Mouse (Mus musculus) testis, adult 2 months (tissue): ENCODE measurements around the gene Tenm3. TPM values are rescaled to one million over a fixed set of nuclear protein-coding genes. Genes with fewer than 3 reads are reported as not detected.

ENCODE experiments used
- H3K27ac ChIP-seq: fragments of 200-500 bp; 2 replicates; pipeline ENCODE4 v1.5.1; 2012; ENCODE audit warnings: low read depth, low read length; ENCODE audit not compliant: control insufficient read depth, insufficient read depth
- H3K27me3 ChIP-seq: fragments of 200-500 bp; 2 replicates; pipeline ENCODE4 v1.6.1; 2012; ENCODE audit warnings: mild to moderate bottlenecking, low read length, moderate library complexity; ENCODE audit not compliant: control insufficient read depth, insufficient read depth
- H3K36me3 ChIP-seq: fragments of 200-500 bp; 2 replicates; pipeline ENCODE4 v1.6.1; 2012; ENCODE audit warnings: mild to moderate bottlenecking, low read length; ENCODE audit not compliant: control insufficient read depth, insufficient read depth
- H3K4me1 ChIP-seq: fragments of 200-500 bp; 2 replicates; pipeline ENCODE4 v1.6.1; 2012; ENCODE audit warnings: low read length; ENCODE audit not compliant: control insufficient read depth, insufficient read depth
- H3K4me3 ChIP-seq: fragments of 200-500 bp; 2 replicates; pipeline ENCODE4 v1.5.1; 2012; ENCODE audit warnings: low read depth, mild to moderate bottlenecking, low read length, moderate library complexity, mixed read lengths; ENCODE audit not compliant: control insufficient read depth
- CTCF ChIP-seq: fragments of 200-500 bp; IDR thresholded peaks from 2 replicates; pipeline ENCODE4 v1.5.1; 2012; ENCODE audit warnings: low read depth, mild to moderate bottlenecking, inconsistent platforms, low read length, moderate library complexity; ENCODE audit not compliant: control insufficient read depth, insufficient read depth, insufficient replicate concordance
- POLR2A ChIP-seq: fragments of 200-500 bp; IDR thresholded peaks from 2 replicates; pipeline ENCODE4 v1.6.1; 2012; ENCODE audit warnings: low read depth, mild to moderate bottlenecking, inconsistent platforms, low read length, moderate library complexity; ENCODE audit not compliant: control insufficient read depth
- polyA plus RNA-seq: library from polyadenylated mRNA; depleted of rRNA; stranded (reverse); fragments of >200 nt; gene quantifications from 2 replicates; pipeline ENCODE4 v1.2.3, GENCODE M21; 2012

The Tenm3 gene
- polyA plus RNA-seq, 1 experiment = 4.2 TPM

GRCm38 (mm10) chr8:48803070-48803469, 40.7 kb downstream of the Tenm3 start:
- H3K27me3 ChIP-seq = no peaks in the 10 kb centered on the region
- H3K27ac ChIP-seq = no peak overlapping the region
- H3K4me3 ChIP-seq = no peak overlapping the region
- H3K36me3 ChIP-seq = no peaks in the 10 kb centered on the region
- no peaks in the 10 kb centered on the region for H3K4me1 ChIP-seq
- TF ChIP-seq POLR2A (no peak), CTCF (no peak)

GRCm38 (mm10) chr8:48802231-48802630, 41.5 kb downstream of the Tenm3 start:
- no peaks in the 10 kb centered on the region for H3K4me1 ChIP-seq
- no peak overlapping the region for H3K4me3 ChIP-seq
- no peaks in the 10 kb centered on the region for H3K27me3 ChIP-seq
- TF ChIP-seq POLR2A = no peak
- no peak for TF ChIP-seq CTCF
- H3K27ac ChIP-seq = no peak overlapping the region
- no peaks in the 10 kb centered on the region for H3K36me3 ChIP-seq

- Histone ChIP-seq H3K4me1 (no peaks in the 10 kb centered on the region), H3K36me3 (no peaks in the 10 kb centered on the region), H3K27me3 (no peaks in the 10 kb centered on the region), H3K4me3 (no peak overlapping the region), H3K27ac (no peak overlapping the region)
- TF ChIP-seq CTCF = no peak
- no peak for TF ChIP-seq POLR2A
These were observed 45.8 kb downstream of the Tenm3 start for GRCm38 (mm10) chr8:48797955-48798359.

- H3K27ac ChIP-seq = no peak overlapping the region
- no peak overlapping the region for H3K4me3 ChIP-seq
- no peaks in the 10 kb centered on the region for H3K36me3 ChIP-seq
- no peaks in the 10 kb centered on the region for H3K27me3 ChIP-seq
- TF ChIP-seq CTCF (no peak), POLR2A (no peak)
- H3K4me1 ChIP-seq = no peaks in the 10 kb centered on the region
These were observed 49.5 kb downstream of the Tenm3 start for GRCm38 (mm10) chr8:48794285-48794684.

GRCm38 (mm10) chr8:48793729-48794128, 50.0 kb downstream of the Tenm3 start:
- H3K27ac ChIP-seq = no peak overlapping the region
- no peaks in the 10 kb centered on the region for H3K27me3 ChIP-seq
- no peak overlapping the region for H3K4me3 ChIP-seq
- no peaks in the 10 kb centered on the region for H3K36me3 ChIP-seq
- no peak for TF ChIP-seq CTCF
- TF ChIP-seq POLR2A = no peak
- H3K4me1 ChIP-seq = no peaks in the 10 kb centered on the region

- Histone ChIP-seq H3K27ac (no peak overlapping the region), H3K27me3 (no peaks in the 10 kb centered on the region), H3K4me3 (no peak overlapping the region), H3K4me1 (no peaks in the 10 kb centered on the region), H3K36me3 (no peaks in the 10 kb centered on the region)
- no peak for TF ChIP-seq CTCF
- TF ChIP-seq POLR2A = no peak
These were observed 51.0 kb downstream of the Tenm3 start for GRCm38 (mm10) chr8:48792587-48793326.

- Histone ChIP-seq H3K4me1 (no peaks in the 10 kb centered on the region), H3K36me3 (no peaks in the 10 kb centered on the region), H3K4me3 (no peak overlapping the region), H3K27ac (no peak overlapping the region), H3K27me3 (no peaks in the 10 kb centered on the region)
- no peak for TF ChIP-seq CTCF
- no peak for TF ChIP-seq POLR2A
These were observed 60.4 kb downstream of the Tenm3 start for GRCm38 (mm10) chr8:48783308-48783707.

GRCm38 (mm10) chr8:48780628-48781027, 63.1 kb downstream of the Tenm3 start:
- H3K4me3 ChIP-seq = no peak overlapping the region
- no peaks in the 10 kb centered on the region for H3K27me3 ChIP-seq
- H3K27ac ChIP-seq = no peak overlapping the region
- no peaks in the 10 kb centered on the region for H3K4me1 ChIP-seq
- no peak for TF ChIP-seq CTCF
- no peak for TF ChIP-seq POLR2A
- no peaks in the 10 kb centered on the region for H3K36me3 ChIP-seq
